Mouse (Mus musculus): ENCODE measurements around the gene Egflam.

Gene Egflam

DNA sequence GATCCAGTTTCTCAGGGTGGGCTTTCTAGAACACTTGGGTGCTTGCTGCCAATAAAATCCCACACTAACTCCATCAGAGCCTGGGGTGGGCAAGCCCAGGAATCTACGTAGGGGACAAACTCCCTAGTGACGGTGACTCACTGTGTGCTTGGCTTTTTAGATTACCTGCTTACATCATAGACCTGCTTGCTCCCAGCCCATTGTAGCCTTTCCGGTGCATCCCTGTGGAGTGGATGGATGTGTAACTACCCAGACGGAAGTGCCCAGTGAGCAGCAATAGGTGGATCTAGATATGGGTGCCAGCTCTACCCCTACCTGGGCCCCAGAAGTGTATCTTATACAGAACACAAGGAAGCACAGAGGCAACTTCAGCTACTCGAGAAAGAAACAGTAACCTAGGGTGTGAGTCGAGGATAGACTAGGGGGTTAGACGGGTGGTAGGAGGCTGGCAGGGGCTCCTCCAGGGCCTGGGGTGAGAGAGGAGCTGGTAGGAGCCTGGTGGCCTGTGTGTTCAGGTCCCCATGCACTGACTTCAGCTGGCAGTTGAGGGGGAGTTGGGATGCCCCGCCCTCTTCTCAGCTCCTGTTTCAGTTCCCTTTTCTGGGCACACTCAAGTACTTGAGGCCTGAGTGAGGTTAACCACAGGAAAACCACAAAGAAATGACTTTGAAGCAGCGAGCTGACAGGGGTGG lies 181.5 kb downstream of the Egflam start:
- DNase-seq (ENCODE audit: low spot score) = no peak

DNA sequence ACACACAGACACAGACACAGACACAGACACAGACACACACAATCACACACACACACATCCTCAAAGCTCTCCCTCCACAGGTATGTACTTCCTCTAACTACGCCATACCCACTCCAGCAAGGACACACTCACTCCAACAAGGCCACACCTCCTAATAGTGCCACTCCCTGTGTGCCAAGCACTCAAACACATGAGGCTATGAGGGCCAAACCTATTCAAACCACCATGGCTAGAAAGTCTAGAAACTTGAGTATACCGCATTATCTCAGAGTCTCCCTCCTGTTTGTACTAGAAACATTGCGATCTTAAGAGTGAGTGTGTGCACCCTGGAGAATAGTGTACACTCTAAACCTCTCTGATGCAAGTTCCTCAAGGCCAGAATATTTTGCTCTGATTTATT lies 182.3 kb downstream of the Egflam start:
- no peak for DNase-seq (ENCODE audit: low spot score)

DNA sequence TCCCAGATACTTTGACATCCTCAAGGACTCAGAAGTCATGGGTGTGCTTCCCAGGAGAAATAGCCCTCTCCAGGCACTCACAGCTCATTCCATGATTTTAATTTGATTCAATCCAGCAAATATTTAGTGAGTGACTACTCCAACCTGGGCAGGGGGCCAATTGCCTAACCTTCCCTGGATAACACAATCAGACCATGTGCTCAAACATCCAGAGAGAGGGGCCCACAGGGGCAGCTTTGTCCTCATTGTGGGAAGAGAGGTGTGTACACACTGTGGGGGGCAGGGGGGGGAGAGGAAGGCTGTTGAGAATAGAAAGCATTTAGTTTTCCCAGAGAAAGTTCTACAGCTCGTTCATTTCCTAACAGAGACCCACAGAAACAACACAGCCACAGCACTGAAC lies 184.5 kb downstream of the Egflam start:
- DNase-seq (ENCODE audit: low spot score) = no peak

DNA sequence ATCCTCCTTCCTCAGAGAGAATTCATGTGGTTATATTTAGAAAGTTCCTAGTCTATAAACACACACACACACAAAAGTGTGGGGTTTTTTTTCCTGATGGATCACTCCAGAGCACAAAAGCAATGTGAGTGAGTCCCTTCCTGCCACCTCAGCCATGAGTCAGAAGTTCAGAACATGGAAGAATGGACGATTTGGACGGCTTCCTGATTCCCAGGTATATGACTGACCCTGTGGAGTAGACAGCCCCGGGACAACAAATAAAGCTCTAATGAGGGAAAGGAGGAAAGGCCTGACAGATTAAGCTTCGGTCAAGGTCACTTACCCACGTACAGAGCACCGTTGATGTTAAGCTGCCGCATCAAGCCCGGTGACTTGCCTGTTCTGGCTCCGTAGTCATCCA lies 190.0 kb downstream of the Egflam start:
- DNase-seq (ENCODE audit: low spot score) = no peak

DNA sequence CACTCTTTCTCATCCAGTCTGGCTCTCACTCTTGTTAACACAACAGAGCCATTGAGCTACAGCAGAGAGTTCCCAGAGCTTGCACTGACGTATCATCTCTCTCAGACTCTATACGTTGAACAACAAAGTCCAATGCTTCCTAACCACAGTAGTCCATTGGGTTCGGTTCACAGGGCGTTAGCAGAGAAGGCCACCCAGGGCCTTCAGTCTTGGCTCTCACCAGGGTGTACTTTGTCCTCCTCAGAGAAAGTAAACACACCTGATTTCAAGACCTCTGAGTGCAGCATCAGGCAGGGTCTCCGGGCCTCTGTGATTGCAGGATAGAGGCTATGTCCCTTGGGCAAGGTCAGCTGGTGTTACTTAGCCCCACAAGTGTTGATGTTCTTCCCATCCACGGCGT lies 190.9 kb downstream of the Egflam start:
- DNase-seq (ENCODE audit: low spot score) = no peak

DNA sequence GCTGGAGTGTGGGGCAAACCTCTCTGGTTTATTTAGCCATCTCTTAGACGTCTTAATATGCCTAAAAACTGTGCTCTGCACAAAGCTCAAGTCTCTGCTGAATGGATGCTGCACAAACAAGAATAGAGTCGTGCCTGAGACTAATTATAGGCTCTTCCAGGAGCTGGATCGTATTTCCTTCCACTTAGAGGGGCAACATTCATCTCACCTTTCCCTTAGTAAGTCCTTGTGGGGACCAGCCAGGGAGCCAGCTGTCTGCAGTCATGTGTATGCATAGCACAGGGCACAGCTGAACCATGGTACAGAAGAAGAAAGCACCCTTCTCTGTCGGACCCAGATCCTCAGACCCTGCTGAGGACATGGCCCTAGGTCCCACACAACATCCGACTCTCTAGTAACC lies 192.1 kb downstream of the Egflam start:
- DNase-seq (ENCODE audit: low spot score) = no peak

DNA sequence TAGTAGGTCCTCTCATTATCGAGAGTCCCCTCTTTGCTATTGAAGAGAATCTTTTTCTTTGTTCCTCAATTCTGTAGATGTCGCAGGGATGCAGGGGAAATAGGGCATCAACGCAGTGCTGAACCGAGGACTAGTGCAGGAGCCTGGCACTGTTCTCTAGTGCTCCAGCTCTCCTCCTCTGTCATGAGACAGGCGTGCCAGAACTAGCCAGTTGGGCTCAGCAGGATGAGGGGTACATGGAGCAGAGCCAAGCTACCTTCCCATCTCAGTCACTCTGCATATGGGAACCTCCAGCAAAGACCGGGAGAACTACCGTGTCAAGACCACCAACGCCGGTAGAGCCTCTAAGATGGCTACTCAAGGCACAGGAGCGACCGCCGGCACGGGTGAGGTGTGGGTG lies 193.3 kb downstream of the Egflam start:
- no peak for DNase-seq (ENCODE audit: low spot score)

DNA sequence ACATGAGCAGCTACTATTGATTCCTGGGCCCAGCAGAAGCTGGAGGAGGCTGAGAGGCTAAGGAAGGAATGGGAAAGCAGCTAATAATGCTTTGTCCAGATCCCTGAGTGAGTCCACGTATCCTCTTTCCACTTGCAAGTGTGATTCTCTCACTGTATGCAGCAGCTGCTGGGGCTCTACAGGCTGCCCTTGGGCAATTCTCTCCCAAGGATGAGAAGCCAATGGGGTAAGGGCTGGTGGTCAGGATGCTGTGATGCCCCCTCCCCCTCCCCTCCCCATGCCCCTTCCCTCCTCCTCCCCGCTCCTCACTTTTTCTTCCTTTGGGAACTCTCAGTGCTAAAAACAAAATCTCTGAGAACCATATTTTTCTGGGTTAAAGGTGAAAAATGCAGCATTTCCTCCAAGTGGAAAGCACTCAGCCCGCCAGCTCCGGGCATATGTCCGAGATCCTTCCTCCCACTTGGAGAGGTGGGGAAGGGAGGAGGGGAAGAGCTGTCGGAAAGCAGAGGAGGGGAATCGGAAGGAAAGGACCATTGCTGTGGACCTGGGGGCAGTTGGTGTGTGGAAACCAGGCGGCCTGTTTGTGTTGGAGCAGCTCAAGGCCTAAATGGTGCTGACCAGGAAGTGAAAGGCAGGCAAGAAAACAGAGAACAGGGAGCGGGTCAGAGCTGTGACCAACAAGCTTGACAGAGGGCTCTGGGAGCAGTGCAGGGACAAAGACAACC lies 194.4 kb downstream of the Egflam start:
- DNase-seq (ENCODE audit: low spot score) = no peak

DNA sequence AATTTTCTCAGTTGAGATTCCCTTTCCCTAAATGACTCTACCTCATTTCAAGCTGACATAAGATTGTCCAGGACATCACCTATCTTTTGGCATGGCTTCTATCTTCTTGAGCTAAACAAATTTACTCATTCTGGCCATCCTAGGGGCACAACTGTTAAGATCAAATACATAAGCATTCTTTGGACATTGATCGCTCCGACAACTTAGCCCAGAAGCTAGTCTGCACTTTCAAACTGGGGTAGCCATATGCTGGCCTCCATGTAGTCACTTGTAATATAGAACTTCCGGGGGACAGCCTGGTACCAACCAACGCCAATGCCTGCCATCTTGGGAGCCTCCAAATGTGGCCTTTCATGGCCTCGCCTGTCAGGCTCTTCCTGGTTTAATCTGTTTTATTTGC lies 195.2 kb downstream of the Egflam start:
- DNase-seq (ENCODE audit: low spot score) = no peak

DNA sequence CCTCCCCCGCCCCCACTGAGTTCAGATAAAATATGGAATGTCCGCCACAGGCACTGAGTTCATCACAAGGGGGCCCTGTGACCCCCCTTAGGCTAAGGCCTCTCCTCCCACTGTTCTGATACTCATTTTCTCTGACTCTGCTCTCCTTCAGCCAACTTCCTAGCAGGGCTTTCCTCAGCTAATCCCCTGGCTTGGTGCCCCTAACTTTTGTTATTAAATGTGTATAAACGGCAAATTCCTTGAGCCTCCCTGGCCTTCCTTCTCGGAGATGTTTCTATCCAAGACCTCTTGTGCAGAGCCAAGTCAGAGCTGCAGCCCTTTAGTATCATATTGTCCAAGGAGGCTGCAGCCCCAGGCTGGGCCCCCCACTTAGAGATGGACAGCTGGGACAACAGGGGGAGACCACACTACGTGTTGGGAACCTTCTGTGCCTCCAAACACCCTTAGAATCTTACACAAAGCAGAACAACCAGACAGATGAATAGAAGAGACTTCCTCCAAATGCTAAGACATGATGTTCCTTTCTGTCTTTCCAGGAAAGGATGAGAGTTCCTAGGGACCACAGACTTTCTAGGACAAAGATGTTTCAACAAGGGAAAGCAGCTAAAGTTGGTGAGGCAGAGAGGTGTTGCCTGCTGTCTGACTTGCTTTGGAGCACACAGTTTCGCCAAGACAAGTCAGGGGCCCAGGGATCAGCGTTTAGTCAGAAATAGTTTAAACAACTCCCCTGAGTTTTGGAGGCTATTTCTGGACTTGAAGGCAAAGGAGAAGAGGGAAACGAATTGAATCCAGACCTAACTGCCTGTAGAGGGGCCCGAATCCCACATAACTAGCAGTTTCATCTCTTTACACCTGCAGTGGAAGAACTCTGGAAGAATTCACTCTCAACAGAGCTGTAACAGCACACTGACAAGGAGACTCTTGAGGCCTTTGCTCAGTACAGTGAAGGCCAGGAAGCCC lies 196.5 kb downstream of the Egflam start:
- no peak for DNase-seq (ENCODE audit: low spot score)

DNA sequence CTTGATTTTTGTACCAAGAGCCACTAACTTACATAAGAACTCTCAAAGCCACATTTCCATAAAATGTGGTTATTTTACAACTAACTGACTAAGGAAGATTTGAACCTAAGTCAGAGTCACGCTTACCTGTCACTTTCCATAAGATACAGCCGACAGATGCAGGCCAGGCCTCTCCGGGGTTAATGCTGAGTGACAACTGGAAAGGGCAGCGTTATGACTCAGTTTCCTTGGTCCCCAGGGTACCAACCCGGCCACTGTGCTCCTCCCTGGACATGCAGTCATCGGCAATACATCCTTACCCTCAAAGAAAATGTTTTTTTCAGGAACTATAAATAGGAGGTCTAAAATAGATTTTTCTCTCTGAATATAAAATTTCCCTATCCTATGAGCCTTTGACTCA lies 197.9 kb downstream of the Egflam start:
- DNase-seq (ENCODE audit: low spot score) = no peak

DNA sequence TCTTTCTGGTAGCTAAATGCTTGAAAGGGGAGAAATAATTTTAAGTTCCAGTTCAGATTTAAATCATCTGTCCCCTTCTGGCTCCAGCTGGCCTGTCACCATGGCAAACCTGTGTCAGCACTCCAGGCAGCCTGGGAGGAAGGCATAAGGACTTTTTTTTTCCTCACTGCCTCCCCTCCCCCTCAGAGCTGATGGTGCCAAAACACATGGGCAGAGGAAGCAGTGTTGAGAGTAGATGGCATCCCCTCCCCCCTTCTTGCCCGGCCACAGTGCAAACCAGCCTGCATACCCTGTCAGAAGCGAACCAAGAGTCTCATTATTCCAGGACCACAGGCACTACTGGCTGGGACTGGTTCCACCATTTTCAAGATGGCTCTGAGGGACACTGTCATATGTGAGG lies 199.4 kb downstream of the Egflam start:
- DNase-seq (ENCODE audit: low spot score) = peak; percentile 24

DNA sequence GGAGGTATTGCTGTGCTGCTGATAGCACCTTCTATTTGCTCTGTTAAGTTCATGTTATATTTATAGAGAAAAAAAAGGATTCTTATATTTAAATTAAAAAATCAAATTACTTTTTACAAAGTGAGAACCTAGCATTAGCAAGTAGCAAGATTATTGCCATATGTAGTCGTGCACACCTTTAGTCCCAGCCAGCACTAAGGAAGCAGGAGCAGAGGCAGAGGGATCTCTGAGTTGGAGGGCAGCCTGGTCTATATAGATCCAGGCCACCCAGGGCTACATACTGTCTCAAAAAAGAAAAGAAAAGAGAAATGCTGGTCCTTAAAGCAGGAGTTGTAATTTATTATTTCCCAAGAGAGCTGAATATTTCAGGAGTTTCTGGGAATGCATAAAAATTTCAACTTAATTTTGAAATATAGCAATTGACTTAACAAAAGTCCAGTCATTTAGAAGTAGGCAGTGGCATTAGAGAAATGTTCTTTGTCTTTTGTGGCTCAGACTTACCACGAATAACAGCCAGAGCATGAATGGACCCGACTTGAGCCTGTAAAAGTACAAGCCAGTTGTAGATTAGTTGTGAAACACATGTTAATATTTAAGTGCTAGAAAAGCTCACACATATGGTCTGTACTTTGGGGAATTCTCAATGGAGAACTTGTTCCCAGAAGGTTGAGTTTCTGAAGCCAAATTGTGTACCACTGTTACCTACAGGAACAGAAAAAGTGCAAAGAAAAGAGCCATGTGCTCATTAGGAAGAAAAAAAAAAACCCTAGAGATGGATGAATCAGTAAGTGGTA lies 200.3 kb downstream of the Egflam start:
- no peak for DNase-seq (ENCODE audit: low spot score)

DNA sequence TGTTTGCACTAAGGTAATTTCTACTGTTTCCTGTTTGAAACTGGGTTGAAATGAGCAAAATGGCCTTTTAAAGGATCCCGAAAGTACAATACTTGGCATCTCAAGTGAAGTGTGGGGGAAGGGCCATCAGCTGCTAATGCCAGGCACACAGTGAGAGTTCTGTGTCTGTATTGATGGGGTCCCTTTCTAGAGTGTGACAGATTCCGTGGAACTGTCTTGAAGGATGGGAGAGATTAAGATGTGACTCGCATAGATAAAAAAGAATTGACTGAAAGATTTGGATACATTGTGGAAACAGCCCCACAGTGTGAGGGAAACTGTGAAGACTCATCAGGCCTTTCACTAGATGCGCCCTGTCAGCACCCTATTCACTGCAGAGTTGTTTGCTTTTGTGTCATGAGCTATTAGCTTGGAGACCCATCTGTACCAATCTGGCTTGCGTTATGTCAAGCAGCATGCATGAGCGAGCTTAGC lies 203.4 kb downstream of the Egflam start:
- DNase-seq (ENCODE audit: low spot score) = no peak

DNA sequence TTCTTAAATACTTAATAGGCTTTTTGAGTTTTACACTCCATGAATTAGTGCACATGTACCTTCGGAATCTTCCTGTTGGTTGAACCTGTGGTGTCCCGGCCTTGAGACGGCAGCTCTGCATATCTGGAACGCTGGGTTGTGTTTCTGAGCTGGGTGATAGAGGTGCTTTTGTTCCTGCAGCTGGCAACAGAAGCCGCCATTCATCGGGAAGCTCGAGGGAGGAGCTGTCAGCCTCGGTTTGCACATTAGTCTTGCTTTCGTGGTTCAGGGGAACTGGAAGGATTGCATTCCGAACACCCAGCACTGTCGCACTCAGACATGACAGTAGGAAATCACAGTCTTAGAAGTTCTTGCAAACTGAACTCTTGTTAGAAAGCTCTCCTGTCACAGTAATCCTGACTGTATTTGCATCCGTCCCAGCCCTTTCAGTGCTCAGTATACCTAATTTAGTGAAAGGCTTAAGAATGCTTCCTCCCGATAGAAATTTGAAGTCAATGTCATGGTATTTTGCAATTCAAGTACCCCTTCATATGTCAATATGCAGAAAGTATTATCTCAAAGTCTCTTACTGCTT lies 204.0 kb downstream of the Egflam start:
- DNase-seq (ENCODE audit: low spot score) = peak; percentile 14

DNA sequence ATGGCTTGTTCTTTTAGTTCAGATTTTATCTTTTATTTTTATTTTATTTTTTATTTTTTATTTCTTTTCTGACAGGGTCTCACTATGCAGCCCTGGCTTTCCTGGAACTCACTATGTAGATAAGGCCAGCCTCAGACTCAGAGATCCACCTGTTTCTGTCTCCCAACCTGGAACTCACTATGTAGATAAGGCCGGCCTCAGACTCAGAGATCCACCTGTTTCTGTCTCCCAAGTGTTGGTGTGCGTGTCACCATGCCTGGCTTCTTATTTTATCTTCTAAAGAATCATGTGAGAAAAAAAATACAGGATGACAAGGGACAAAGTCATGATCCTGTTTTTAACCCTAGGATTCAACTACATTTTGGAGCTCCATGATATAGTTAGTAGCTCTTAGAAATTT lies 205.6 kb downstream of the Egflam start:
- no peak for DNase-seq (ENCODE audit: low spot score)

DNA sequence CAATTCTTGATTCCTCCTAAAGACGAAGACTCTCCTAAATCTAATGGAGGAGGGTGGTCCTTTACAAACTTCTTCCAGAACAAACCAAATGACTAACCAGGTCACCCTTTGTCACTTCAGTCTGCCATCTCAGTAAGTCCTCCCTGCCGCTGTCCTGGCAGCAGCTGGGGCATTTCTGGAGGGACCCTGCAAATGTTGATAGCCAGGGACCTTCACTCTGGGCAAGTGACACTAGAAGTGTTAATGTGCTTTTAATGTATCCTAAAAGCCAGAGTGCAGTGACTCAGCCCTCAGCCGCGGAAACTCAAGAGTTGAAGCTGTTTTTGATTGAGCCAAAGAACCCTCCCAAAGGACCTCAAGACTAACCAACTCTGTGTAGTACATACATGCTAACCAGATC lies 207.1 kb downstream of the Egflam start:
- no peak for DNase-seq (ENCODE audit: low spot score)

DNA sequence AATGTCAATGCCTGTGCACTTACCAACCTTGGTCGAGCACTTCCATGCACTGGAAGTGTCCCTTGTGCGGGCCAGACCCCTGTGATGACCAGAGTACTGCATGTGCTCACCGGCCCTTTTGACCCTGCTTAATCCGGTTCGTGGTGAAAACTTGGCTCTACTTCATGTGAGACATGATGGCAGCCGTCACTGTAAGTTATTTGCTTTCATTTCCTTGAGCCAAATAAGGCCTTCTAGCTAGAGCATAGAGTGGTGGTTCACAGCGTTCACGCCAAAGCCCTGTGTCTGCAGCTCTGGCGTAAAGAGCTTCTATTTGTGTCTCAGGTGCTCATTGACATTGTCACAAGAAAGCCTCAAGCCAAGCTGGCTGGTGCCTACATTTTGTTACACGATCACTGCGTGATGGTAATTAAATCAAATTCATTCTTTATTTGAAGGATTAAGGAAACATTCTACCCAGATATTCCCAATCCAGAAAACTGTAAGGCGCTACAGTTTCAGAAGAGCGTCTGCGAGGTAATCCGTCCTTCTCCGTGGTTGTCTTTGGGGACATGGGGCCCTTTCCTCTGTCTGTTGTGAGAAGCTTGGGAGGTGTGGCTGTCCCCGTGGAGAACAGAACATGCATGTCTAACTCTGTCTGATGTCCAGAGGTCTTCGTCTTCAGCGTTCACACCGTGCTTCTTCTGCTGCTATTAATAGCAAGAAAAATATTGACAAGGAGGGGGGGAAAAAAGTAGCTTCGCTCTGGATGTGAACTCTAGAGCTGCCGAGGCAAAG lies 208.3 kb downstream of the Egflam start:
- no peak for DNase-seq (ENCODE audit: low spot score)

DNA sequence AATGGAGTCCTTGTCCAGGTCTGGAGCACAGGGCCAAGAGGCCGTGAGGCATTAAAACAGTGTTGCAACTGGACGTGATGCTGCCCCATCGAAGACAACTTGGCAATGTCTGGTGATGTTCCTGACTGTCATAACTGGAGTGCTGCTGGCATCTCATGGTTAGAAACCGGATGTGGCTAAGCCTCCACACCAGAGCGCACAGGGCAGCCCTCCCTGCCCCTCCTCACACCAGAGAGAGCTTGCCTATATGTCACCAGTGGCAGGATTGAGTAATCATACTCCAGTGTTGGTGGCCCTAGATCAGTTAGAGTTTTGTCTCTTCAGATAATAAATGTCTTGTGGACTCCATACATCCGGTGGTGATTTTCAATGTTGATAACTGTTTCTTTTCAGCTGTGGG lies 210.5 kb downstream of the Egflam start:
- DNase-seq (ENCODE audit: low spot score) = no peak

DNA sequence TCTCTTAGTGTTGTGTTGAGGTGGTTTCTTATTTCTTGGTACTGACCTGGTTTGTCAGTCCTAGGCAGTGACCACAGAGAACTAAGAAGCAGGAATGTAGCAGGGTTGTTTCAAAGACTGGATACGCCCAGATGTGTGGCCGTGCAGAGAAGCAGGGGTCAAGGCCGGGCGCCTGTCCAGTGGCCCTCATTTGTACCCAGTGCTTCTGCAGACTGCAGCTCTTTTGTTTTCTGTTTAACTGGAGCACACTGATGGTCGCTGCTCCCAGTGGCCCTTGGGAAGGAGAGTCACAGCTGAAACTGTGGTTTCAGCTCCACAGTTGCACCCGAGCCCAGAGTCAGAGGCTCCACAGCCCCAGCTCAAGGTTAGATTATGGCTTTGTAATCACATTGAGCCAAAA lies 217.6 kb downstream of the Egflam start:
- peak; percentile 14 for DNase-seq (ENCODE audit: low spot score)

DNA sequence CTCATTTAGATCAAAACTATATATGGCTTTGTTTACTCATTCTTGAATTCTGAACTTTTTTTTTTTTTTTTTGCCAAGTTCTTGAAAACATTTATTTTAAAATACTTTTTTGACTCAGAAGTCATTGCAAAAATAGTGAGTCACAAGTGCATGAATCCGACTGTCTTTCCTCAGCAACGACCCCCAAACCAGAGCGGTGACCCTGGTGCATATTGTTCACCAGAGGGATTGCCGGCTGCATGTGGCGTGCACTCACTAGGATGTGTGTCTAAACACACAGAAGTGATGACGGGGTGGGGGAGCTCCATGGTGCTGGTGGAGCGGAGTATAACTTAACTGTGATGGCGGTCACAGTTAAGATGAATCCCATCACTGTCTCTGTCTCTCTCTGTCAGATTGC lies 224.4 kb downstream of the Egflam start:
- no peak for DNase-seq (ENCODE audit: low spot score)
